12 mouse cellular contexts compared by ENCODE assay signal in genomic region chr5:133124223-133124622, GRCm38 (mm10).
"Had no signal": no experiment of that assay in that cellular context is flagged by ENCODE, and none has a peak within 500 bp of the region (broad histone marks: within the 10 kb centered on the region; RNA-seq: fewer than 3 reads in every experiment).

No protein-coding gene starts in this region.

- H3K4me3 ChIP-seq: intestine, embryonic 15.5 days; kidney, embryonic 15.5 days; limb, embryonic 13.5 days; midbrain, embryonic 12.5 days had no signal

- H3K27ac ChIP-seq: intestine, embryonic 15.5 days; kidney, embryonic 15.5 days; limb, embryonic 13.5 days; liver, embryonic 14.5 days; midbrain, embryonic 12.5 days had no signal

- H3K4me2 ChIP-seq: intestine, embryonic 15.5 days; kidney, embryonic 15.5 days; limb, embryonic 13.5 days; midbrain, embryonic 12.5 days had no signal

- H3K27me3 ChIP-seq: intestine, embryonic 15.5 days; kidney, embryonic 15.5 days; limb, embryonic 13.5 days; midbrain, embryonic 12.5 days had no signal

- H3K36me3 ChIP-seq: intestine, embryonic 15.5 days; kidney, embryonic 15.5 days; limb, embryonic 13.5 days; midbrain, embryonic 12.5 days had no signal

- H3K4me1 ChIP-seq: intestine, embryonic 15.5 days; kidney, embryonic 15.5 days; limb, embryonic 13.5 days; midbrain, embryonic 12.5 days had no signal

- H3K9me3 ChIP-seq: intestine, embryonic 15.5 days; kidney, embryonic 15.5 days; limb, embryonic 13.5 days; midbrain, embryonic 12.5 days had no signal

- H3K9ac ChIP-seq: intestine, embryonic 15.5 days; kidney, embryonic 15.5 days; limb, embryonic 13.5 days; liver, embryonic 14.5 days; midbrain, embryonic 12.5 days had no signal

- ATAC-seq: intestine, embryonic 15.5 days; midbrain, embryonic 16.5 days had no signal

- DNase-seq: kidney, adult 18-20 months; kidney, postnatal 14 days; lung, adult 18-20 months; spleen, adult 18-20 months; thymus, adult 2 months; thymus, postnatal 36 days had no signal
